Mouse (Mus musculus) midbrain, embryonic 14.5 days (tissue): ENCODE data around the gene Rbmxl2. TPM values are rescaled to one million over a fixed set of nuclear protein-coding genes. Genes with fewer than 3 reads are reported as not detected.

Source experiments
- ATAC-seq: fragments of 200-750 bp; cut with Nextera tagmentation; 2 replicates; pipeline ENCODE4 v1.8.0; 2017; ENCODE audit warnings: moderate number of reproducible peaks, moderate library complexity; ENCODE audit not compliant: low FRiP score, low TSS enrichment
- DNase-seq: peaks from one replicate; pipeline ENCODE4 v3.0.0-alpha.2; 2015
- H3K27ac ChIP-seq: fragments of 300-500 bp; sonication (generic); replicated peaks from 2 replicates; pipeline ENCODE4 v1.5.1; 2014; ENCODE audit warnings: mild to moderate bottlenecking, low read depth, low read length, moderate library complexity
- H3K27me3 ChIP-seq: fragments of 300-500 bp; sonication (generic); 2 replicates; pipeline ENCODE4 v1.6.1; 2014; ENCODE audit warnings: low read length, control low read depth, mixed read lengths; ENCODE audit not compliant: control insufficient read depth, insufficient read depth
- H3K36me3 ChIP-seq: fragments of 300-500 bp; sonication (generic); 2 replicates; pipeline ENCODE4 v1.6.1; 2014; ENCODE audit warnings: low read length, control low read depth; ENCODE audit not compliant: control insufficient read depth, insufficient read depth
- H3K4me1 ChIP-seq: fragments of 300-500 bp; sonication (generic); 2 replicates; pipeline ENCODE4 v1.6.1; 2014; ENCODE audit warnings: mild to moderate bottlenecking, antibody characterized with exemption, low read length, control low read depth; ENCODE audit not compliant: control insufficient read depth, insufficient read depth
- H3K4me2 ChIP-seq: fragments of 300-500 bp; sonication (generic); 2 replicates; pipeline ENCODE4 v1.6.1; 2014; ENCODE audit warnings: mild to moderate bottlenecking, low read length, moderate library complexity
- H3K4me3 ChIP-seq: fragments of 300-500 bp; sonication (generic); replicated peaks from 2 replicates; pipeline ENCODE4 v1.5.1; 2014; ENCODE audit warnings: low read depth, low read length
- H3K9ac ChIP-seq: fragments of 300-500 bp; sonication (generic); replicated peaks from 2 replicates; pipeline ENCODE4 v1.6.1; 2014; ENCODE audit warnings: mild to moderate bottlenecking, low read length, moderate library complexity
- H3K9me3 ChIP-seq: fragments of 300-500 bp; sonication (generic); 2 replicates; pipeline ENCODE4 v1.6.1; 2016; ENCODE audit warnings: low read length, control low read depth, mixed read lengths; ENCODE audit not compliant: control insufficient read depth
- WGBS: fragments of 180-500 bp; shearing (Covaris S2); extraction: QIAGEN DNeasy Blood & Tissue Kit; methylation state at CpG from one replicate; pipeline ENCODE4 v1.1.7; 2014; 5-methylcytosine and 5-hydroxymethylcytosine counted together
- polyA plus RNA-seq: library from polyadenylated mRNA; unstranded; fragments of >200 nt; fragmentation: Nextera tagmentation; extraction: Ambion mirVana; gene quantifications from 2 replicates; pipeline ENCODE4 v1.2.1, GENCODE M21; 2014

The Rbmxl2 gene
- polyA plus RNA-seq, 1 experiment from 2014 or later = not detected

GRCm38 (mm10) chr7:107237498-107237897 lies 28.3 kb downstream of the Rbmxl2 start:
- H3K9me3 ChIP-seq = no peaks in the 10 kb centered on the region
- 81% methylated on average over 3 of the region's 3 CpGs for WGBS
- H3K4me3 ChIP-seq = no peak overlapping the region
- H3K9ac ChIP-seq = no peak overlapping the region
- no peaks in the 10 kb centered on the region for H3K27me3 ChIP-seq
- DNase-seq (no peak), ATAC-seq (no peak)
- no peak overlapping the region for H3K4me2 ChIP-seq
- H3K4me1 ChIP-seq = no peaks in the 10 kb centered on the region
- H3K27ac ChIP-seq = no peak overlapping the region
- H3K36me3 ChIP-seq = no peaks in the 10 kb centered on the region

GRCm38 (mm10) chr7:107241371-107241883 lies 32.2 kb downstream of the Rbmxl2 start:
- H3K27me3 ChIP-seq = no peaks in the 10 kb centered on the region
- H3K9ac ChIP-seq = no peak overlapping the region
- no peak for DNase-seq
- 82% methylated on average over 5 of the region's 5 CpGs for WGBS
- no peaks in the 10 kb centered on the region for H3K9me3 ChIP-seq
- no peak overlapping the region for H3K27ac ChIP-seq
- no peak overlapping the region for H3K4me3 ChIP-seq
- ATAC-seq = no peak
- H3K36me3 ChIP-seq = no peaks in the 10 kb centered on the region
- no peaks in the 10 kb centered on the region for H3K4me1 ChIP-seq
- no peak overlapping the region for H3K4me2 ChIP-seq

GRCm38 (mm10) chr7:107250211-107250985 lies 41.2 kb downstream of the Rbmxl2 start:
- no peak overlapping the region for H3K4me3 ChIP-seq
- H3K9me3 ChIP-seq = no peaks in the 10 kb centered on the region
- no peaks in the 10 kb centered on the region for H3K4me1 ChIP-seq
- H3K27me3 ChIP-seq = no peaks in the 10 kb centered on the region
- no peaks in the 10 kb centered on the region for H3K36me3 ChIP-seq
- DNase-seq = no peak
- no peak overlapping the region for H3K27ac ChIP-seq
- 73% methylated on average over 5 of the region's 5 CpGs for WGBS
- no peak overlapping the region for H3K4me2 ChIP-seq
- no peak overlapping the region for H3K9ac ChIP-seq
- ATAC-seq = no peak

GRCm38 (mm10) chr7:107253355-107253754 lies 44.1 kb downstream of the Rbmxl2 start:
- no peaks in the 10 kb centered on the region for H3K9me3 ChIP-seq
- WGBS = 91% methylated on average over 3 of the region's 3 CpGs
- H3K4me1 ChIP-seq = no peaks in the 10 kb centered on the region
- DNase-seq = no peak
- no peak for ATAC-seq
- H3K36me3 ChIP-seq = no peaks in the 10 kb centered on the region
- no peak overlapping the region for H3K9ac ChIP-seq
- no peaks in the 10 kb centered on the region for H3K27me3 ChIP-seq
- H3K4me2 ChIP-seq = no peak overlapping the region
- H3K4me3 ChIP-seq = no peak overlapping the region
- no peak overlapping the region for H3K27ac ChIP-seq

GRCm38 (mm10) chr7:107259936-107260335 lies 50.7 kb downstream of the Rbmxl2 start:
- no peaks in the 10 kb centered on the region for H3K36me3 ChIP-seq
- H3K27me3 ChIP-seq = no peaks in the 10 kb centered on the region
- ATAC-seq (no peak), DNase-seq (no peak)
- H3K9ac ChIP-seq = no peak overlapping the region
- H3K4me1 ChIP-seq = no peaks in the 10 kb centered on the region
- 87% methylated on average over 5 of the region's 5 CpGs for WGBS
- H3K4me2 ChIP-seq = no peak overlapping the region
- H3K9me3 ChIP-seq = no peaks in the 10 kb centered on the region
- H3K4me3 ChIP-seq = no peak overlapping the region
- H3K27ac ChIP-seq = no peak overlapping the region

Other genes starting within 250 kb of the Rbmxl2 start
- gene Olfr6, start 245.5 kb upstream of the Rbmxl2 start, polyA plus RNA-seq = not detected in 2 replicates
- not detected in 2 replicates for gene Olfr711, start 234.0 kb upstream of the Rbmxl2 start, polyA plus RNA-seq
- not detected in 2 replicates for gene Olfr2, start 203.4 kb upstream of the Rbmxl2 start, polyA plus RNA-seq
- not detected in 2 replicates for gene Olfr713, start 178.3 kb upstream of the Rbmxl2 start, polyA plus RNA-seq
- gene Olfr714, start 138.5 kb upstream of the Rbmxl2 start, polyA plus RNA-seq = not detected in 2 replicates
- gene Olfr17, start 116.2 kb upstream of the Rbmxl2 start, polyA plus RNA-seq = not detected in 2 replicates
- not detected in 2 replicates for gene Olfr715b, start 99.1 kb upstream of the Rbmxl2 start, polyA plus RNA-seq
- not detected in 2 replicates for gene Olfr715, start 78.4 kb upstream of the Rbmxl2 start, polyA plus RNA-seq
- not detected in 2 replicates for gene Olfr716, start 71.1 kb upstream of the Rbmxl2 start, polyA plus RNA-seq
- gene Nlrp14, start 42.5 kb upstream of the Rbmxl2 start, polyA plus RNA-seq = not detected in 2 replicates
- gene Syt9, start 161.3 kb downstream of the Rbmxl2 start, polyA plus RNA-seq = 9.7 and 10.6 TPM in 2 replicates